Mouse (Mus musculus) megakaryocyte, embryonic 14.5 days (primary cell): ENCODE measurements at regions not wholly inside any gene's neighbourhood (a gene's known extent, or its start where the extent isn't known, plus 50 kb on each side); places are given as distances from the start of the nearest gene placed in this dataset.

Experiments used
- H3K27me3 ChIP-seq: replicated peaks from 2 replicates; pipeline ENCODE3; 2012; ENCODE audit warnings: inconsistent platforms
- H3K36me3 ChIP-seq: replicated peaks from 2 replicates; pipeline ENCODE3; 2012; ENCODE audit warnings: low read length, inconsistent platforms, mixed read lengths
- H3K4me1 ChIP-seq: 2 replicates; pipeline ENCODE4 v1.6.1; 2012; ENCODE audit warnings: inconsistent platforms
- H3K4me3 ChIP-seq: replicated peaks from 2 replicates; pipeline ENCODE3; 2012; ENCODE audit warnings: moderate library complexity, mild to moderate bottlenecking, inconsistent platforms
- H3K9me3 ChIP-seq: 2 replicates; pipeline ENCODE4 v1.6.1; 2012; ENCODE audit warnings: inconsistent platforms
- FLI1 ChIP-seq: IDR thresholded peaks from 2 replicates; pipeline ENCODE4 v1.6.1; 2012; ENCODE audit warnings: low read length, inconsistent platforms, mixed read lengths
- GATA1 ChIP-seq: IDR thresholded peaks from 3 replicates; pipeline ENCODE4 v1.6.1; 2012; ENCODE audit warnings: mixed read lengths, low read length, inconsistent platforms, borderline replicate concordance

GRCm38 (mm10) chr6:99971376-99971775 is 245.2 kb upstream of the Prok2 start:
- H3K4me3 ChIP-seq: no peak overlapping the region
- TF ChIP-seq FLI1: no peak
- no peak for TF ChIP-seq GATA1
- peaks cover 18% of the 10 kb centered on the region for H3K27me3 ChIP-seq
- H3K36me3 ChIP-seq: no peaks in the 10 kb centered on the region
- H3K4me1 ChIP-seq: no peaks in the 10 kb centered on the region
- H3K9me3 ChIP-seq: peaks cover 9% of the 10 kb centered on the region

GRCm38 (mm10) chr6:99968889-99969288 is 242.7 kb upstream of the Prok2 start:
- H3K36me3 ChIP-seq: no peaks in the 10 kb centered on the region
- H3K27me3 ChIP-seq: peaks cover 16% of the 10 kb centered on the region
- TF ChIP-seq FLI1: no peak
- TF ChIP-seq GATA1: no peak
- no peaks in the 10 kb centered on the region for H3K4me1 ChIP-seq
- peaks cover 17% of the 10 kb centered on the region for H3K9me3 ChIP-seq
- H3K4me3 ChIP-seq: no peak overlapping the region

- Histone ChIP-seq H3K4me1 (no peaks in the 10 kb centered on the region), H3K36me3 (no peaks in the 10 kb centered on the region), H3K4me3 (no peak overlapping the region), H3K27me3 (peaks cover 9% of the 10 kb centered on the region), H3K9me3 (peaks cover 17% of the 10 kb centered on the region)
- TF ChIP-seq FLI1 (no peak), GATA1 (no peak)
These were observed 241.3 kb upstream of the Prok2 start for GRCm38 (mm10) chr6:99967465-99967864.

GRCm38 (mm10) chr6:99964540-99964939 is 238.3 kb upstream of the Prok2 start:
- H3K4me1 ChIP-seq: no peaks in the 10 kb centered on the region
- H3K27me3 ChIP-seq: peaks cover 10% of the 10 kb centered on the region
- no peak overlapping the region for H3K4me3 ChIP-seq
- H3K9me3 ChIP-seq: peaks cover 17% of the 10 kb centered on the region
- TF ChIP-seq FLI1: no peak
- TF ChIP-seq GATA1: no peak
- H3K36me3 ChIP-seq: no peaks in the 10 kb centered on the region

- Histone ChIP-seq H3K9me3 (peaks cover 17% of the 10 kb centered on the region), H3K36me3 (no peaks in the 10 kb centered on the region), H3K4me3 (no peak overlapping the region), H3K4me1 (no peaks in the 10 kb centered on the region), H3K27me3 (peaks cover 9% of the 10 kb centered on the region)
- no peak for TF ChIP-seq FLI1
- TF ChIP-seq GATA1: no peak
These were observed 237.8 kb upstream of the Prok2 start for GRCm38 (mm10) chr6:99964007-99964406.

GRCm38 (mm10) chr6:99959371-99959770 is 233.2 kb upstream of the Prok2 start:
- no peak for TF ChIP-seq GATA1
- no peak for TF ChIP-seq FLI1
- Histone ChIP-seq H3K4me1 (no peaks in the 10 kb centered on the region), H3K27me3 (peaks cover 10% of the 10 kb centered on the region), H3K9me3 (no peaks in the 10 kb centered on the region), H3K4me3 (no peak overlapping the region), H3K36me3 (no peaks in the 10 kb centered on the region)

GRCm38 (mm10) chr6:99954832-99955830 is 228.9 kb upstream of the Prok2 start:
- Histone ChIP-seq H3K36me3 (no peaks in the 10 kb centered on the region), H3K9me3 (peaks cover 9% of the 10 kb centered on the region), H3K27me3 (peaks cover 8% of the 10 kb centered on the region), H3K4me3 (no peak overlapping the region), H3K4me1 (no peaks in the 10 kb centered on the region)
- TF ChIP-seq GATA1 (no peak), FLI1 (no peak)

- H3K9me3 ChIP-seq: peaks cover 18% of the 10 kb centered on the region
- H3K36me3 ChIP-seq: no peaks in the 10 kb centered on the region
- TF ChIP-seq GATA1: no peak
- no peak for TF ChIP-seq FLI1
- no peaks in the 10 kb centered on the region for H3K4me1 ChIP-seq
- H3K27me3 ChIP-seq: peaks cover 8% of the 10 kb centered on the region
- H3K4me3 ChIP-seq: no peak overlapping the region
These were observed 228.0 kb upstream of the Prok2 start for GRCm38 (mm10) chr6:99953980-99954776.

- Histone ChIP-seq H3K4me1 (no peaks in the 10 kb centered on the region), H3K9me3 (peaks cover 32% of the 10 kb centered on the region), H3K4me3 (no peak overlapping the region), H3K36me3 (no peaks in the 10 kb centered on the region), H3K27me3 (peaks cover 3% of the 10 kb centered on the region)
- TF ChIP-seq GATA1 (no peak), FLI1 (no peak)
These were observed 224.6 kb upstream of the Prok2 start for GRCm38 (mm10) chr6:99950811-99951210.

- Histone ChIP-seq H3K9me3 (peaks cover 32% of the 10 kb centered on the region), H3K27me3 (peaks cover 2% of the 10 kb centered on the region), H3K4me3 (no peak overlapping the region), H3K36me3 (no peaks in the 10 kb centered on the region), H3K4me1 (no peaks in the 10 kb centered on the region)
- no peak for TF ChIP-seq GATA1
- TF ChIP-seq FLI1: no peak
These were observed 220.7 kb upstream of the Prok2 start for GRCm38 (mm10) chr6:99946917-99947316.
